Mouse (Mus musculus) spleen, adult 10 weeks (tissue): ENCODE data around the gene Tbk1. TPM values are rescaled to one million over a fixed set of nuclear protein-coding genes. Genes with fewer than 3 reads are reported as not detected.

Experiments
- polyA plus RNA-seq: library from polyadenylated mRNA; stranded (reverse); fragments of 350-450 nt; fragmentation: Illumina TruSeq; extraction: RNeasy Lipid Tissue Mini Kit (QIAGEN cat#74804); gene quantifications from one replicate; pipeline ENCODE4 v1.2.3, GENCODE M21; 2015; ENCODE audit warnings: low replicate concordance; ENCODE audit not compliant: insufficient read depth

Tbk1 gene
- polyA plus RNA-seq = 90.6 TPM

GRCm38 (mm10) chr10:121586675-121587370, at the start of gene Tbk1:
Tbk1 (minus strand) TSS chr10:121586787.

GRCm38 (mm10) chr10:121626186-121626882, 39.7 kb upstream of the Tbk1 start, which contains the start of gene Xpot:
Xpot (minus strand) TSS chr10:121626332.

Other genes with a start within 250 kb of the Tbk1 start
- gene Tbc1d30, start 235.5 kb downstream of the Tbk1 start, polyA plus RNA-seq = 3.0 TPM
- 175 TPM for gene Gns, start 221.7 kb downstream of the Tbk1 start, polyA plus RNA-seq
- 65.5 TPM for gene Rassf3, start 110.4 kb downstream of the Tbk1 start, polyA plus RNA-seq
- 44.6 TPM for gene Xpot, start 39.5 kb upstream of the Tbk1 start, polyA plus RNA-seq
- not detected for gene D930020B18Rik, start 54.8 kb upstream of the Tbk1 start, polyA plus RNA-seq
- 6.7 TPM for gene BC048403, start 153.2 kb upstream of the Tbk1 start, polyA plus RNA-seq